Mouse (Mus musculus) thymus, adult 18-20 months (tissue): ENCODE results near the gene Timp3.

ENCODE experiments used
- DNase-seq, 2 experiments: peaks; one replicate each; pipeline ENCODE4 v3.0.0; 2022; ENCODE audit warnings: mixed read lengths in 2 of 2

The Timp3 gene

DNA sequence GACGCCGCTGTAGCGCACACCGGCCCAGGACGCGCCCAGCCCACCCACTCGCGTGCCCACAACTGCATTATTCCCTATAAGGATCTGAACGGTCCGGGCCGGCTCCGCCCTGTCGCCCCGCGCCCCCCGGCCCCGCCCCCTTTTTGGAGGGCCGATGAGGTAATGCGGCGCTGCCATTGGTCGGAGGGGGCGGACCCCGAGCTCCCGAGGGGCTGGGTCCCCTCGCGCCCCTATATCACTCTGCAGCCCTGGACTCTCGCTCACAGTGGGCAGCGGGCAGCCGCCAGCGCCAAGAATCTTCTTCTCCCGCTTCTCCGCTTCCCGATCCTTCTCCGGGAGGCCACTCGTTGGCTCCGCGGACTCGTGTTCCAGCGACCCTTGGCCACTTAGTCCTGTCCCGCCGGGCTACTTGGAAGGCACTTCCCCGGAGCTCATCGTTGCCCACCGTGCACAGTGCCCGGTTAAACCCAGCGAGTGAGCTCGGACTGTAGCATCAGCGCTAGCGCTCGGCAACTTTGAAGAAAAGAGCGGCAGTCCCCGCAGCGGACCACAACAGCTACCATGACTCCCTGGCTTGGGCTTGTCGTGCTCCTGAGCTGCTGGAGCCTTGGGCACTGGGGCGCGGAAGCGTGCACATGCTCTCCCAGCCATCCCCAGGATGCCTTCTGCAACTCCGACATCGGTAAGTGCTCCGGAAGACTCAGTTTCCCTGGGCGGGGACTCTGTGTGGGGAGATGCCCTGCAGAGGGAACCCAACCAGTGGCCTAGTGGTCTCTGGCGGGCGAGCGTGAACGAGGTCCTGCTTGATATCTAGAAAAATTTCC, at the start of gene Timp3:
TSS of gene Timp3 (plus strand) at position 80 of the 824 bp plus-strand sequence.
- DNase-seq = peak in 1 of 2 experiments; percentile 9

DNA sequence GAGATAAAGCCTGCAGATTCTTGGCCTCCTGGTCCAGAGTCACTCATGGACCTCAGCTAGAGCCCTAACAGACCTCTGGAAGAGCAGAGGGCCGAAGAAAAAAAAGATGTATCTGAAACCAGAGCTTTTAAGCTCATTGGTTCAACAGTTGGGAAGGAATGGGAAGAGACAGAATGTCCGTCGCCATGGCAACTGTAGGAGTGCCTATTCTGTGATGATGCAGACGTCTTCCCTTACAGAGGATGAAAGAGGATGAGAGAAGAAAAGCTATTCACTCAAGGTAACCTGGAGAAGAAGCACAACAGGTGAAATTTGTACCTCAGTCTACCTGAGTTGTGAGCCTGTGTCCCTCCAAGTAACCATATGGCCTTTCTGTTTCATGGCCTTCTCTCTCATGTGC, 44.0 kb upstream of the Timp3 start:
- DNase-seq = no peak

DNA sequence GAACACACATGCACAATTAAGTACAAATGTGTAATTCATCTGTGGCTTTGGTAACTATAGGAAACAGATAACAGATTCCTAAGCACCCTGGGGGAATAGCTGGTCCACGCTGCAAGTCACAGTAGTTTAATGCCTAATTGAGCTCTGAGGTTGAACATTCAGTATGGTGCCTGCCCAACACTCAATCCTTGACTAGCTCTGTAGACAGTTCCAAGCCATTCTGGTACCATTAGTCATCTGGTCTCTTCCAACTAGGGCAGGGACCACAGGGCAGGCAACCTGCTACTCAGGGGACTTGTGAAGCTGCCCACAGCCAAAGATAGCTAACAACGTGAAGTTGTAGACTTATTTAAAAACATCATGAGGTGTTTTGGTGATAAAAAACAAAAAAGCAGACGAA, 43.1 kb upstream of the Timp3 start:
- no peak for DNase-seq

DNA sequence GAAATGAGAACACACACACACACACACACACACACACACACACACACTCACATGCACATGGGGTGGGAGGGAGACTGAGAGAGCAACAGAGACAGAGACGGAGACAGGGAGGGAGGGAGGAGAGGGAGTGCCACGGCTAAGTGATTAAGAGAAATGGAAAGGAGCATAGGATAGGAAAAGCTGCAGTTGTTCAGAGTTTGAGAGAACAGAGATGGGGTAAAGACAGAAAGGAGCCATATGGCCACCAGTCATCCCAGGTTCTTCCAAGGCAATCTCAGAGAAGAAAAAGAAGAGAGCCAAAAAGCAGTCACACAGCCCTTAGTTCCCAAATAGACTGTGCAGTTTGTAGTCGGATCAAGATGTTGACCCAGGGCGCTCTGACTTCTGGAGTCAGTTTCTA, 42.1 kb upstream of the Timp3 start:
- no peak for DNase-seq

DNA sequence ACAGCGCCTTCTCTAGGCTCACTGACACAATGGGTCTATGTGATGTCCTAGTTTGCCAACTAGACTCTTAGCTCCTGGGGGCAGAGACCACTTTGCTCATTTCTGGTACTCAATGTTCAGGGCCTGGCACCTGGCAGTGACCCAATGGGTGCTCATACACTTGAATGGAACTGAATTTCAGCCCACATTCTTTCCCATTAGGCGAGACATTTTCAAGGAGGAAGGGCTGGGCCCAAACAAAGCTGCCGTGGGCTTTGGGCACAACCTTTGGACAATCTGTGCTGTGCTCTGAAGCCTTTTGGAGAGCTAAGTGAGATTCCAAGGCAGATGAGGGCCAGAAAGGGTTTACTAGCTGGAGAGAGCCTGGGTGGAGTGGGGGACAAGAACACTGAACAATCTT, 41.2 kb upstream of the Timp3 start:
- no peak for DNase-seq

DNA sequence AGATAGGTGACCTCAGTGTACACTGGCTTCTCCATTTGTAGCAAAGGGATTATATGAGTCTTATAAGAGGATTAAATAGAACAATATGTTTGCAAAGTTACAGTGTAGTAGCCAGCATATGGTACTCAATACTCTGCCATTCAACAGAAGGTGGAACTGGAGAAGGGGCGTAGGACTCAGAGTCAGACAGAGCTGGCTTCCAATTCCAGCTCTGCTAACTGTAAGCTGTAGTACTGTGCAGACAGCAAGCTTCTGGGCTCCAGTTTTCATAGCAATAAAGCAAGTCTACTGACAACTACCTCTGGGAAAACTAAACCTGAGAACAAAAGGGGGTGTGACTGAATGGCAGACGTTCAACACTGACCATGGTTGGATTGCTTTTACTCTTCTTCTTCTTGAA, 38.4 kb upstream of the Timp3 start:
- no peak for DNase-seq

DNA sequence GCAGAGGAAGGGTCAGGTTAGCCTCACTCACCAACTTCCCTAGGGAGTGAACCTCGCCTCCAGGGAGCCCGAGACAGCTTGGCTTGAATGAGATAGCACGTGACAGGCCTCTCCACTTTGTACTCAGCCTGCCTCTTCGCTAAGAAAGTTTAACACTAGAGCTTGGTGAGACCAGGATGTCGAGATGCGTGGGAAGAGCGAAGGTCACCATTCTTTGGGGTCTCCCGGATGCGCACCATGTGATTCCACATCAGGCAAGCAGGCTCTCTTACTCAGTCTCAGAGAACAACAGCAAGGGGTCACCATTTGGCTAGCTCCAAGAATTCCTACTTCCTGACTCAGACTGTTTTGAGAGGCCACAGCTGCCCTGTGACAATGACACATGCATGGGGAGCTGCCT, 35.6 kb upstream of the Timp3 start:
- no peak for DNase-seq

DNA sequence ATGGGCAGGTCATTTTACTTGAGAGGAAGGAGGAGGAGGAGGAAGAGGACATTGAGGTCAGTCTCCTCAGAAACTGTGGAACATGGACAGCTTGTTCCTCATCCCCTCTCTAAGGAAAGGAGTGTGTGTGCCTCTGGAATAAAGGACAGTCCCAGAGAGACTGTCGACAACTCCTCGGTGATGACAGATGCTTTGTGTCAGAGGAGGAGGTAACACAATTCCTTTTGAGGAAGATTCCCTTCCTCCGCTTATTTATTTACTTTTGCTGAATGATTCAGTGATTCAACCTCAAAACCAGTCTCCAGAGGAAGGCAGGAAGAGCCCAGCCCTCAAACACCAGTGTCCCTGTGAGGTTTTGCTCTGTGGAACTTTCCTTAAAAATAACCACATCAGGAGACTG, 29.9 kb upstream of the Timp3 start:
- no peak for DNase-seq

DNA sequence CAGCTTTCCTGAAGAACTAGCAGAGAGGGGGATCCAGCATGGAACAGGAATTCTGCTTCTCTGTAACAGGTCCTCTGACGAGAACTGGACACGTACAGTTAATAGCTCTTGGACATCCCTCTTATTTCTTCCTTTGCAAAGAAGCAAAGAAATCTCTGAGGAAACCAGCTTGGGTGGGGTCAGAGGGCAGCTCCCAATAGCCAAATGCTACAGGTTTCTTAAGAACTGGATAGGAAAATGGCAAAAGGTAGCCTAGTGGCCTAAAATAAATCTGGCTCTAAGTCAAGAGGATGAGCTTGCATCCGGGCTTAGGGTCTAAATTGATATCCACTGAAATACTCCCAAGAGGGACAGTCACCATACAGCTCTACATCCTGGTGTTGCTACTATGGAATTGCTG, 27.3 kb upstream of the Timp3 start:
- DNase-seq = no peak

DNA sequence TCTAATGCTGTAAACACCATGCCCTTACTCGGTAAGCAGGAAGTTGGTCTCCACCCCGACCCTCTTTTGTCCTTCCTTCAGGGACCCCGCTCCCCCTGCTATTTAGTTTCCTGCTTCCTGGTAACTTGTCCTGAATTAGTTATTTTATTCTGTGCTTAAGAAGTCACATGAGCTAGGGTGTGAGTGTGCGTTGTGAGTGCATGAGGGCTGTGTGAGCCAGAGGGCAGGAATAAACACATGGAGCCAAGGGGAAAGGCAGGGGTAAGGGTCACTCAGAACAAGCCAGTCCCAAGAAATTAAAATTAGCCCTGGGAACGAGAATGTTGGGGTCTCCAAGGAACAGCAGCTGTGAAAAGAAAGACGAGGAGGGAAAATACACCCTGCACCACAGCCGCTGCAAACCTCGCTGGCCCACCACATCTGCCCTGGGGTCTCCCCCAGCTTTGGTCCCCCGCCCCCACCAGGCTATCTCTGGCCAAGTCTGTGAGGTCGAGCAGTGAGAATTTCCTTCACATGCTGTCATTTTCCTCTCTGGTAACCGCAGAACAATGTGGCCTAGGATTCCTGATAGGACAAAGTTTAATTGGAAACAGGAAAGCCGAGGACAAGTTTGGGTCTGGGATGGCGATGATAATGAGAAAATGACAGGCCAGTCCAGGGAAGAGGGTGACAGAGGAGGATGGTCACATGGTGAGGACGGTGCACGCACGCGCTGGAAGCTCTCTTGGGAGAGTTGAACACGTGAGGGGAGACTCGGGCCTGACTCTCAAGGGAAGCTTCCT, 26.6 kb upstream of the Timp3 start:
- no peak for DNase-seq

DNA sequence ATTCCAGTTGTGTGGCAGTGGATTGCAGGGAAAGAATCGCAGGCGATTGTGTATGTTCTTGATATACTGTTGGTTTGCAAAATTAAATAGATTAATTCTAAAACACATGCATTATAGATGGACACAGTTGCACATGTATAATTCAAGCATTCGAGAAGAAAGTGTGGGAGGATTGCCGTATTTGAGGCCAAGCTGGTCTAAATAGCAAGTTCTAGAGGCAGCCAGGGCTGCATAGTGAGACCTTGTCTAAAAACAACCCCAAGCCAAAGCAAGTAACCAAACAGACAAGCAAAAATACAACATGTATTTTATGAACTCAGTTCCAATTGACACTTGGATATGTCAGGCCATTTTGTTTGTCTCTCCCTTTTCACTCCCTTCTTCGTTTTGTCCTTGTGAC, 24.6 kb upstream of the Timp3 start:
- no peak for DNase-seq

DNA sequence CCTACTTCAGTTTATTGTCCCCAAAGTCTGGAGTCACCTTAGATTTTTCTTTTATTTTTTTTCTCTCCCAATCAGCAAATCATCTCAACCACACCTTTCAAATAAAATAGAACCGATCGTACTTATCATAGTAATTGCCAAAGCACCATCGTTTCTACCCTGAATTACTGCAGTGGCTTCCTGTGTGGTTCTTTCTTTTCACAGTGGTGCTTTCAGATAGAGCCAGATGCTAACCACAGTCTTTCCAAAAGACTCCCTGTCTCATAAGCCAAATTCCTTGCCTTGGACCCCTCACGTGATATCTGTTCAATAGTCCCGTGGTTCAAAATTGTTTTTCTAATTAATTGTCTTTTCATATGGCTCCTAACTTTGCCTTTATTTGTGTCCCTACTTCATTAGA, 22.8 kb upstream of the Timp3 start:
- no peak for DNase-seq

DNA sequence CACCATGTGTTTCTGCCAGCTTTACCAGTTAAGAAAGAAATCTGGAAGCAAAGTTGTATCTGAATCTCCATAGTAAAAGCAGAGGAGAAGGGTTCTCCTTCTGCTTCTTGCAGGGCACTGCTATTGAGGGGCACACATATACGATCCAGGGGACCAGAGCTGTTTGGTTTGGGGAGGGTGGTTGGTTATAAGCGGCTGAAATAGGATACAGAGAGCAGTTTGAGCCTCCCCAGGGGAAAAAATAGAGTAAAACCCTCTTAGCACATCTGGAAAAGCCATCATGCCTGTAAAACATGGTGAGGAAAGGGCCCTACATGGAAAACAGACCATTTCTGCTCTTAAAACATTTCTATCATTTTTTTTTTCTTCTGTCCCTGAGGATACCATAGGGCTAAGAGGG, 21.7 kb upstream of the Timp3 start:
- DNase-seq = no peak

DNA sequence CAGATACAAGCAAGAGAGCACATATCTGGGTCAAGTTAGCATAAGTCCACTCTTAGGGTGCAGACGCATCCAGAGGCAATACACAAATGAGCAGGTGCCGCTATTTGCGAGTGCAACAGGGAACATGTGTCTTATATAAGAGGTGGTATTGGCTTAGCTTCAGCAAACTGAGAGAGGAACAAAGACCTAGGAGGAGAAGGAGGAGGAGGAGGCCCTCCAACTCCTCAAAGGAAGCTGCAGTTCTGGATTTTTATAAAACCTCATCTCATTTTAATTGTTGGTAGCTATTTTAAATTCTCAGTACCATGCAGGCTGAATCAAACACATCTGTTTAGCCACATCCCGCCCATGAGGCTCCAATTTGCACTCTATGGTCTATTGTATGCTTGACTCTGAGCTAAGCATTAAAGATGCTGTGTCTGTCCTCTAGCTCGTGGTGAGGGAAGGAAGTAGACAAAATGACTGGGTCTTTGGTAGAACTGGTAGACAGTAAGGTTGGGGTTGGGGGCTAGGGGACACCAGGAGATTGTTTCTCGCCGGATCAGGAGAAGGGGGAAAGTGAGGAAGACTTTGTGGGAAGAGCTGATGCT, 20.5 kb upstream of the Timp3 start:
- no peak for DNase-seq

DNA sequence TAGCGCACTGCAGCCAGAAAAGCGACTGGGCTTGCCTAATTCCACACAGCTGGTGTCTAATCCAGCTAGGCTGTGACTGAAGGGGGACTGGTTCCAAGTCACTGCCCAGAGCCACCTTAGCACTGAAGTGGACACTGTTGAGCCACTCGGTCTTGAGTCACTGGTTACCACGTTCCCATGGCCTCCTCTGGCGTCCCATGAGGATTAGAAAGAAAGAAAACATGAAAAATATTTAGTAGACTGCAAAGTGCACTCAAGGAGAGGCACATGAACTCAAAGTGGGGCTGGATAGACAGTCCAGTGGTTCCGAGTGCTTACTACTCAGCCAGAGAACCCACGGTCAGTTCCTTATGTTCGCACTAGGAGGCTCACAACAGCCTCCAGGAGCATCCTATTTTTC, 18.9 kb upstream of the Timp3 start:
- DNase-seq = no peak

DNA sequence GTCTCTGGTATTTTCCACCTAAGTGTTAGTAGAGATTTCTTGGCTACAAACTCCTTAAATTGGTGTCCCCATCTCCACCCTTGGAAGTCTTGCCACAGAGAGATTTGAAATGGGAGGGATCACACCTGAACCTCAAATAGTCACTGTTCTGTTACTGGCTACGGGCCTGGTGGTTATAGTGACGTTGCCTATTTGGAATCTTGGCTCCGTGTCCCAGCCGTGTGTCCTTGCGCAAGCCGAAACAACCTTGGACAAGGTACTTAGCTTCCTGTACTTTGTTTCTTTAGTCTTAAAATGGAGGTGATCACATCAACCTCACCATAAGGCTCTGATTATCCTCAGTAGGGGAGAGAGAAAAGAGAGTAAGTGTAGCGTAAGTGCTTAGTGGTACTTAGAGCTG, 13.7 kb upstream of the Timp3 start:
- DNase-seq = no peak

DNA sequence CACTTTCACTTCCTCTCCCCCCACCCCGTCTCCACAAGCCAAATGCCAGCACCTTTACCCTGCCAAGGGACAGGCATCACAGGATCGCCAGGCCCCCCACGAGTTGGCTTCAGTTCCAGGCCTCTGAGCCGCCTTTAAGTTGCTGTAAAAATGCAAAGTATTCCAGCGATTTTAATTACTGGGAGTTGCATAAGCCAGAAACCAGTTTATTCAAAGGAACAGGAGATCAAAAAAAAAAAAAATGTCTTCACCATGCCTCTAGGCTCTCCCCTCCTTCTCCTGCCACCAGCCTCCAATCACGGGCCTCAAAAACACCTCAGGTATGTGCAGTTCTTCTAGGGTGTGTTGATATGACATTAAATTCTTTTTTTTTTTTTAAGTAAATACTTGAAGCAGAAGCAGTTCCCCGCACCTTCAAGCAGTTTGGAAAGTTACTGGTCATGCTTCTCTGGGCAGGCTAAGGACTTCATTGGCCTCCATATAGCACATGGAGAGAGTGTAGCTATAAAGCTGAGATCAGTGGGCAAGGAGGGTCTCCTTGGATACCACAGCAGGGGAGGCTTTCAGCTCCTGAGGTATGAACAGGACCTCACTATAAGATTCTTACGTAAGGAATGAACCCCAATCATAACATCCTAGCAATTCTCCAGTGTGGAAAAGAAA, 9.9 kb upstream of the Timp3 start:
- DNase-seq = no peak

DNA sequence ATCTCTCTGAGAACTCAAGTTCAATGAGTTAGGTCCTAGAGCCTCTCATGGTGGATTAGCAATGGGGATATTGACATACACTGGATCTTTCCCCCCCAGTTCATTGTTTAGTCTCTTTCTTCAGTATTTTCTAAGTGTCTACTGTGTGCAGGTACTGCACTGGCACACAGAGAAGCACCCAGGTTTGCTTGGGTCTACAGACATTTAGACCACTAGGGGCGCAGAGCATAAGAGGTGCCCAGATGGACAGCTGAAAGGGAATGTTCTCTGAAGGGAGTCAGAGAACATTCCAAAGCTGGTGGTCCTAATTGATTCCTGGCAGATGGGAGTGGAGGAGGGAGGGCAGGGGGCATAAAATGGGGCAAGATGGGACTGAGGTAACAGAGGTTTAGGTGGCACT, 6.3 kb upstream of the Timp3 start:
- DNase-seq = no peak

DNA sequence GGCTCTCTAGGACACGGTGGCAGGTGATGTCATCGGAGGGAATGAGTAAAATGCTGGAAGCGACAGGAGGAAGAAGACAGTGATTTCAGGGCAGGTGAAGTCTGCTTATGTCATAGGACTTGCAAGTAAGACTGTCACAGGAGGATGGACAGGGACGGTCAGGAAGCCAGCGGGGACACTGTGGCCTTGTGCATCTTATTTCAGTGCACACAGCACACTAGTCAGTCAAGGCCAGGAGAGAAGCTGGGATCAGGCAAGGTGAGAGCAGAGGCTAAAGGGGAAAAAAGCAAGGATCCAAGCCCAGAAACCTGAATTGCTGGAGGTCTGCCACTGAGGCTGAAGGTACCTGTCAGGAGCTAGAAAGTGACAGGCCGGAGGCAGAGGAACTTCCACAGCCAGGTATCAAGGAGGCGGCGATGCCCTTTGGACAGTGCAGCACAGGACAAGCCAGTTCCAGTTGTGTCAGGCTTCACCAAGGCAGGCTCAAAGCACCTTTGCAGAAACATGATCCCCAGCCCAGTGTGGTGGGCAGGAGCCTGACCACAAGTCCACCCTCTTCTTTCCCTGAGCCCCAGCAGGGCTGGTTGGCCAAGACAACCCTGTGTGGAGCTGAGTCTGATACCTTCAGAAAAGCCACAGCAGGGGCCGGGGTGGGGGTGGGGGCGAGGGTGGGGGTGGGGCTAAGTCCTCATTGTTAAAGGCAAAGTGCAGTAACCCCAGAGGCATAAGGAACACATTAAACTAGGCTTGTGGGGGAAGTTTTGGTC, 5.4 kb upstream of the Timp3 start:
- DNase-seq = no peak

DNA sequence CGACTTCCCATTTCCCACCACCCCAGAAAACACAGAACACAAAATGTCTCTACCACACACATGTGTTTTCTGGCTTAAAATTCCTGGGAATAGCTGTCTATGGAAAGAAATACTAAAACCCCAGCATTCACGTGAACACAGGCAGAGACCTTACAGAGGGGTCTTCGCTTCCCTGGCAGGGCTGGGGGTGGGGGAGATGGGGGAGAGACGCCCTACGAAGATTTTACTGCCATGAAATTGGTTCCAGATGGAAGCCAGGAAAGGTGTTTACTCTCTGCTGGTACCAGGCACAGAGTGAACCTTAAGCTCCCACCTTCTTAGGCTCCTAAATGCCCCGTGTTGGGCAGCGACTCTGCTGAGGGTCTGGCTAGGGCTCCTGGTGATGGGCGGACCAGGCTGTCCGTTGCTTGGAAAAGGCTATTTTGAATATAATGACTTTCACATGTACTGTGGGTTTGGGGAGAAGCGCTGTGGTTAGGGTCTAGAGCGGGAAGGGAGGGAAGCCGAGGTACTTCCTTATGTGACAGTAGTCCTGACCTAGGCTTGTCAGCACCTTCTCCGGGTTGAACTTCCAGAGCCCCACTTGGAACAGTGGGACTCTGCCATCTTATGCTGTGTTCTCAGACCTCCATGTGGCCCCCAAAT, 4.6 kb upstream of the Timp3 start:
- no peak for DNase-seq

DNA sequence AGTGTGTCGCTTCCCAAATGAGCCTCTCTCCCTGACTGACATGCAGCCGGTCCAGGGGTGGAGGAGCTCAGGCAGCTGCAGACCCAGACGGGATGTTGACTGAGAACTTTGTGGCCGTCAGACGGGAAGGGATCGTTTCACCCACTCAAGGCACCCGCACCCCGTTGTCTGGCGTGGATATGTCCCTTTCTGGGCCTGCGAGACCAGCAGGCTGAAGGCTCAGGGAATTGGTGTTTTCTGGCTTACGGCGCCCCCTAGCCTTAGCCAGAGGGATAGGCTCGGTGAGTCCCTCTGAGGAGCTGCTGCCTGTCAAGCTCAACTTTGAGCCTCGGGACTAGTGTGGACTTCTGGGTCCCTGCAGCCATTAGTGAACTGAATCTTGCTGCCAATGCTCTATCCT, 4.1 kb upstream of the Timp3 start:
- DNase-seq = peak in 1 of 2 experiments; percentile 29

DNA sequence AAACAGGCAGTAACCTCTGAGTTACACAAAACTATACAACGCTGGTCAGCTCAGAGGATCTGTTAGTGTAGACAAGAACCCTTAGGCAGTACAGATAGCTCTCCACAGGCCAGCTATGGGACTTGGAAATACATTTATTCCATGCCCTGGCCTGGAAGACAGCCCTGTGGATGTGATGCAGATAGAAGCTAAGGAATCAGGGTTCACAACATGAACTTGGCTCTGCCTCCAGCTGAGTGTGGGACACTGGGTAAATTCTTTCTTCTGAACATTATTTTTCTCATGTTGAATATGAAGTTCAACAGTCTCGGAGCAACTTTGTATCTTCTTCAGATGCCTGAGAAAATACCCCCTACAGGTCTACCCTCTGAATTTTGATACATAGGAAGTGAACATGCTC, 2.9 kb upstream of the Timp3 start:
- no peak for DNase-seq
